Mouse (Mus musculus) heart, adult 9 months (tissue): ENCODE data around the gene Them7.

Experiments
- DNase-seq, 2 experiments: peaks; one replicate each; pipeline ENCODE4 v3.0.0; 2022; ENCODE audit warnings: low spot score in 2 of 2

The Them7 gene

GRCm38 (mm10) chr2:105305876-105306275, 81.8 kb downstream of the Them7 start:
- DNase-seq: no peak

DNA sequence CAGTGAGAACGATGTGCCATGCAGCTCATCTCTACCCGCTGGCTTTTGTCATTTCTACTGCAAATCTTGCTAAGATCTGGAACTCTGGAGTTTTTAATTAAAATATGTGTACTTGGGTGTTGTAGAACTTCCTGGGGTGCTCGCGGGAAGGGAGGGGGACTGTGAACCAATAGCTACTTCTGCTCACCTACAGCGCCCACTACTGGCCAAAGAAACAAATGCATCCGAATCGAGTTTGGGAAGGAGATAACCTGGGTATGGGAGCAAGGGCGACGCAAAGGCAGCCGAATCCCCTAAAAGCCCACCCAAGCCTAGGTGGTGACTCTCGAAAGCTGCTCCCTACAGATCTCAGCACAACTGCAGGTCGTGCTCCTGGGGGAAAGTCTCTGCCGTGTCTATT, 87.3 kb downstream of the Them7 start:
- DNase-seq: no peak

GRCm38 (mm10) chr2:105311991-105312390, 87.9 kb downstream of the Them7 start:
- DNase-seq: no peak

GRCm38 (mm10) chr2:105313077-105313476, 89.0 kb downstream of the Them7 start:
- no peak for DNase-seq

- DNase-seq: no peak
These were observed 93.5 kb downstream of the Them7 start for GRCm38 (mm10) chr2:105317556-105318184.

DNA sequence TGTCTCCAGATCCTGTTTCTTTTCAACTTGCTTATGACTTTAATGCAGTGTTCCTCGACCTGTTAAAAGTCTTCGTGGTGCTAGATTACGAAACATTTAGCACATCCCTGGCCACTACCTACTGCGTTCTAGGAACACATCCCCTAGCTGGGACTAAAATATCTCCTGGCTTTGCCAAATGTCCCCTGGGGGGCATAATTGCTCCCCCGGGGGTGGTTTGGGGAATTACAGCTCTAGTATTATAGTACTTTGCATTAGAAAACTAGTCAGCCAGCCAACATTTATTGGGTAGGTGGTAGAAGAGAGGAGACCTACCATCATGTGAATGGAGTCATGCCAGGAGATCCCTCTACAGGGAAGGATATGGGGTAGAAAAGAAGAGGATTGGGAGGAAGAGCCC, 101.9 kb downstream of the Them7 start:
- no peak for DNase-seq

- no peak for DNase-seq
These were observed 105.9 kb downstream of the Them7 start for GRCm38 (mm10) chr2:105330024-105330423.

DNA sequence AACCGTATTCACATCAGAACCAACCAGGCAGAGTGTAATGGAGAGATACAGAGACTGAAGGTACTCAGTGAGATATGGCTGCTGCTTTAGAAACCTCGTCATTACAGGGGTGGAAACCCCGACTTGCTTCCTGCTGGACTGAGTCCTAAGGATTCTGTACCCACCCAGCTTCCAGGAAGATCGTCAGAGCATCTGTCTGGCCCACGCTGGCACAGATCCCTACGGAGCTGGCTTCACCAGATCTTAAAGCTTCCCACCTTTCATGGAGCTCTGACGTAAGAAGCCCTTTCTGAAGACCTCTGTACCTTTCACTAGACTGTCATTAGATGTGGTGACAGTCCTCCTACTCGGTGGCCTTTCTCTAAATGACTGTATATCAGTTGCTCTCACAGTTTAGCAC, 109.0 kb downstream of the Them7 start:
- DNase-seq: no peak

- DNase-seq: peak; percentile 29 to 39
These were observed 110.0 kb downstream of the Them7 start for GRCm38 (mm10) chr2:105333976-105334713.

DNA sequence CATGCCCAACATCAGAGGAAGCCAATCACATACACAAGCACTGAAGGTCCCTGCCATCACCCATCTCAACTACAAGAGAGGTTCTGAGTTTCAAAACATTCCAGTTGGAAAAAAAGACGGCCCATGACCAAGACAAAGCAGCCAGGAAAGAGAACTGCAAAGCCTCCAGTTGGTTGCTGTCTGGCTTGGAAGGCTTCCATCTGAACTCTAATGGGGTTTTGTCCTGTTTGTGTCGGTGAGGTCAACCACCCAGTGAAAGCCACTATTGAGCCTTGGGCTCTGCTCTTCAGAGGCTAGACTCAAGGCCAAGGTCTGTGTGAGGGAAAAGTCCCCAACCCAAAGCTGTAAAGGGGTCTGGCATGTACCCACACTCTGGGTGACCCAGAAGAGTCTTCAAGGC, 111.5 kb downstream of the Them7 start:
- DNase-seq: no peak

DNA sequence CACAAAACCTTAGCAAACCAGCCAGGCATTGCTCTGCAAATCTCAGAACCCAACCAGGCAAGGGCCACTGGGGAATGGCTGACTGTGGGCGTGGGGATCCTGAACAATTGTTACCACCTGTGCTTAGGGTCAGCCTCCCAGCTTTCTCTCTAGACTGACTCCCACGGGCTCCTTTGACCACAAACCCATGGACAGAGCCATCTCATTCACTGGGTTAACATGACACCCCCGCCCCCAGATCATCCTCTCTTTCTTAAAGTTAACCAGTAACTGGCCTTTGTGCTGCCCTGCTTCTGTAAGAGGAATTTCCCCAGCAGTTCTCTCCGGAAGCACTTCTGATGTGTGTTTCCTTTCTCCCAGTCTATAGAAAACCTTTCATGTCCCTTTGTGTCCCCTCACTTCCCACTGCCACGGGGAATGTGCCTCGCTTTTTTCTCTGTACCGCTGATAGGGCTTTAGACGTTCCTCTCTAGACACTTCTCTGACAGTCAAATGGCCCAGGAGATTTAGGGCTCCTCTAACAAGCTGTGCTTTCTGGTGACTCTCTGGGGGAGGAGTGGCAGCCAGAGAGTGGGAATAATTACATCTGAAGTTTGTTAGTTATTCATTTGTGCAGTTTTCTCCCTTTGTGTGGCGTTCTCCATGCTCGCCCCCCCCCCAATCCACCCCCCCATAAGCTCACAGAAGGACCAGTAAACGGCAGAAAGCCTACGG, 112.4 kb downstream of the Them7 start:
- no peak for DNase-seq

DNA sequence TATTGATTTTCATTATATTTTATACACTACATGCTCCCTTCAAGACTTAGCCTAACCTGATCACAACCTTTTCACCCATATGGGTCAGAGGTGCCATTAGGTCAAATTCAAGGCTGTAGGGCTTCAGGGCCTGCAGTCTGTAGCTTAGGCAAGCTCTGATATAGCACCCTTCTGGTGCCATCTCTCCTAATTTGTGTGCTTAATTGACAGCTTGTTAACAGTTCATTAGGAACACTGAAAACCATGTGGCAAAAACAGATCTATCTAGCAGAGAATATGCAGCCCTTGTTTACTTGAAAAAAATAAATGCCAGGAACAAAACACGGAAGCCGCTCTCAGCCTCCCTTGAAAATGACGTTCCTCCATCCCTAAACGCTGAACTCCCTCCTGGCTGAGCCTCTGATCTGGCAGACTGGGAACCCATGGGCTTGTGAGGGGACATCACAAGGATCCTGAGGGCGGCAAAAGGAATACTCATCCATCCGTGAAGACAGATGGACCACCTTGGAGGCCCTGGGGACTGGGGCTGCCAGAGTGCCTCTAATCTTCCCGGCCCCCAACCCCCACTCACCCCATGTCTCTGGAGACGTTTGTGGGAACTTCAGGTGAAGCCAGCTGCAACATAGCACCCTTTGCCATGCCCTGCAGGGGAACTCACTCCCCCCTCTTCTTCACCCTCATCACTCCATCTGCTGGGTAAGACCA, 113.2 kb downstream of the Them7 start:
- no peak for DNase-seq

DNA sequence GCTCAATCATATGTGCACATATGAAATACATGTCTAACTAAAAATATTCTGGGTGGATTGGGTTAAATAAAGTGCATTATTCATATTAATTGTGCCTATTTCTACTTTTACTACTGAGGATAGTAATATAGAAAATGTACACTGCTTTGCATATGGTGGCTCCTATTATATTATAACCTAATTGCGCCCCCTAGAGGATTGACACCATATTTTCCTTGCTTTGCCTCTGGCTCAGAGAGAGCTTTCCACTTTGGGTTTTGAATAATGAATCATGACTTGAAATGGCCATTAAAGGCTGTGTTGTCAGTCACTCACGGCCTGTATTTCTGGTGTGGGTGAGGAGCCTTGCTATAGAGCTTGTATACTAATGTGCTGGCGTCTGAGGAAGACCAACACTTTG, 115.9 kb downstream of the Them7 start:
- no peak for DNase-seq

DNA sequence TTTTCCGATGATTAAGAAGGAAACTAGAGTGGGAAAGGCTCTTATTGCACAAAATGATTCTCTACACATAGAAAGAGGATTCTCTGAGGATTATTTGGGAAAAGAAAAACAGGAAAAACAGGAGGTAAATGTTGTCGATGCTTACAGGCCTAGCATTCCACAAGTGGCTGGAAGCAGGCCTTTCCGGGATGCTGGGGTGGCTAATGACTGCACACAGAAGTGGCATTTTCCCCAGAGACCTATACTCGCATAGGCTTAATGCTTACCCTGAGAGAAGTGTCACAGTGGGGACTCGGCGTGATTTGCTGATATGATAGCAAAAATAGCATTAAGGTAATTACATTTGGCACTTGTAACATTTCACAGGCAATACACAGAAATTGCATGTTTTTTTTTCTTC, 124.8 kb downstream of the Them7 start:
- DNase-seq: no peak

GRCm38 (mm10) chr2:105356791-105357190, 132.7 kb downstream of the Them7 start:
- peak; percentile 1 to 5 for DNase-seq

DNA sequence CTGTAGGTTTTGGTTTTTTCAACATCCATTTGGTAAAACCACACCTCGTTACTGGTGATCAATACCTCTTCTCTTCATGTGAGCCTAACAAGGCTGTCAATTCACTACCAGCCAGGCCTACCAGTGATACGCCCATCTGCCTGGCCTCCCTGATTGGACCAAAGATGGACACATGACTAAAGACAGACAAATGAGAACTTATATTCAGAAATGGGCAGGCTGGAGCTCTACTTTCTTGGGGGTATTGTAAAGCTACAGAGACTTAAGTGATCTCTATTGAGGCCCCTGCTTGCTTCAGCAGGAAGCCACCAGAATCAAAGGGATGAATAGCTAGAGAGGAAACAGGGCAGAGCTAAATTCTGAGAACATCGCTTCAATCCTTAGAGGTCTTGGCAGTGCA, 133.9 kb downstream of the Them7 start:
- DNase-seq: no peak

DNA sequence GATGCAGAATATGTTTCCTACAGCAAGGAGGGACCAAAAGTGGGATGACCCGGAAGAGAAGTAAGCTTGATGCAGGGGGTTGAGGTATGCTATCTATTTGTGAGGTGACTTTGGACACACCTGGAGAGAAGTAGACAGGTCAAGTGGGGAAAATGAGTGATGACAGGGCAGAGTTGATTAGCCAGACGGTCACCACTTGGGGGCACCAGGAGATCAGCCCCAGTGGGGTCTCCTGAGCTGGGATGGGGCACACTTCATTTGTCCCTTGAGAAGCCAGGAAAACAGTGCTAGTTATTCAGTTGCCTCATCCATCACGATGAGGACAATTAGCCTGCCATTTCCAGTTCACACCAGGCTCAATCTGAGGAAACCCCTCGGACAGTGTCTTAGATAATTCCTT, 143.5 kb downstream of the Them7 start:
- no peak for DNase-seq

DNA sequence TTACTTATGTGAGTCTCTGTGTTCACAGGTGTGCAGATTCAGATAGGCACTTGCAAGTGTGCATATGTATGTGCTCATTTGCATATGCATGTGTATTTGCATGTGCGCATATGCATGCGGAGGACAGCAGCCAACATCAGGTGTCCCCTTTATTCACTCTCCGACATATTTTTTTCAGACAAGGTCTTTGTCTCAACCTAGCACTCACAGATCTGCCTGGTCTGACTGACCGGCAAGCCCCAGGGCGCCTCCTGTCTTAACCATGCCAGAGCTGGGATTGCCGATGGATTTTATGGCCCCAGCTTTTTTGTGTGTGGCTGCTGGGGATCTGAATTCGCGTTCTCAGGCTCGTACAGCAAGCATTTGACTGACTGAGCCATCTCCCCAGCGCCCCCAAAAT, 146.1 kb downstream of the Them7 start:
- DNase-seq: no peak

- no peak for DNase-seq
These were observed 146.6 kb downstream of the Them7 start for GRCm38 (mm10) chr2:105370698-105371097.

DNA sequence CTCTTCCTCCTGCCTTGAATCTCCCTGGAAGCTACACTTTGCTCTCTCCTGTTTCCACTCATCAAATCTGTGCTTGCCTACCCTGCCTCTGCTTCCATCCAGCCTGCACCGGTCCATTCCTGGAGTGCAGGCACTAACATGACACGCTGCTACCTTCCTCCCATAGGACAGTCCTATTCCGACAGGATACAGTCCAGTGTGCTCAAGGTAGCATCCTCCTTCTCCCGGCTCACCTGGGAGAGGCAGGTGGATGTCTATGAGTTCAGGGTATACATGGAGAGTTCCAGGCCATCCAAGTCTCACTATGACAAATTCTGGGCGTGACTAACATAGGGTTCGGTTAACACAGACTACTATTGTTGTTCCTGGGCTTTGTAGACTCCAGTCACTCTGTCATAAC, 148.0 kb downstream of the Them7 start:
- DNase-seq: no peak

DNA sequence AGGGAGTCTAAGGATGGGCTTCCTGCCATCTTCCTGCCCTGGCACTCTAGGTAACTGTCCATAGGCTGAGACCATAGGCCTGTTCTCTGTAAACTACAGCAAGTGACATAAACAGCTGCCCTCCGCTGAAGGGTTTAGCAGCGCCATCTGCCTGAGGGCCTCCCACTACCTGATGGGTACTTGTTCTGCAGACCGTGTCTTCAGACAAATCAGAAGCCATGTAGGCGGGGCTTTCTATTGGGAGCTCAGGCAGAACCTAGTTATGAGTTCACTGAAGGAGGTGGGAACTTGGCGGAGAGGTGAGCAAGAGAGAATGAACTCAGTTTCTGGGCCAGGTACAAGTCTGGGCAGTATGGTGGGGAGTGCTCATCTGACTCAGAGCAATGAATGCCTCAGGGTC, 148.6 kb downstream of the Them7 start:
- no peak for DNase-seq

DNA sequence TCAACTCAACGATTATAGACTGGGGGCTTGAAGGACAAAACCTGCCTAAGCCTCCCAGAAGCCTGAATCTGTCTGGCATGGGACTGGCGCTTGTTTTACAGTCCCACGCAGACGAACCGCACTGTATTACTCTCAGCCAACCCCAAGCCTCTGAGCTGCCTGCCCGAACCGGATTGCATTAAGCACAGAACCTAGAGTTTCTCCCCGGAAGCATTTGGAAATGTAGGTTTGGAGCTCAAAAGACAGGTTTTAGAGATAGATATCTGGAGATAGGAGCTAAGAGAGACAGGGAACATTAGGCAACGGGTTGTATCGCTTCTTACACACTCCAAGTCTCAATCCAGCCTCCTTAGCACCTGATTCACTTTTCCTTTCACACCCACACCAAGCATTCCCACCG, 149.5 kb downstream of the Them7 start:
- DNase-seq: no peak
